In genomic region chr11:50457111-50457911, GRCm38 (mm10) we compare ENCODE assay signal across 8 mouse cellular contexts. TPM values are rescaled to one million over a fixed set of nuclear protein-coding genes. Genes with fewer than 3 reads are reported as not detected.
A peak's percentile ranks its signal among the peaks of the same experiment; 100 is the strongest.
DNase-seq lines count a peak whose midpoint lies in the region; ATAC-seq and TF ChIP-seq lines count a peak whose summit lies in the region.

No protein-coding gene starts in this region.

- ATAC-seq in forebrain, embryonic 12.5 days (ENCODE audit: low FRiP score) = peak; percentile 41; the same call in 1 of the 2 replicates
- ATAC-seq in hindbrain, embryonic 14.5 days (ENCODE audit: low FRiP score) = peak; percentile 64
- peak; percentile 85 for ATAC-seq in limb, embryonic 15.5 days (ENCODE audit: insufficient number of reproducible peaks, low FRiP score, low TSS enrichment, low read depth)
- ATAC-seq in megakaryocyte-erythroid progenitor cell, adult 5-6 weeks (replicated peaks; ENCODE audit: low FRiP score, low TSS enrichment, poor library complexity, severe bottlenecking) = no peak

- peak overlapping the region; percentile 62 for H3K4me3 ChIP-seq in E14TG2a.4 (replicated peaks; ENCODE audit: low read length)
- H3K4me3 ChIP-seq in forebrain, embryonic 12.5 days (replicated peaks) = no peak overlapping the region
- no peak overlapping the region for H3K4me3 ChIP-seq in hindbrain, embryonic 14.5 days (replicated peaks; ENCODE audit: low read length)
- H3K4me3 ChIP-seq in limb, embryonic 15.5 days = peak overlapping the region; percentile 23

- H3K9ac ChIP-seq in forebrain, embryonic 12.5 days = no peak overlapping the region
- no peak overlapping the region for H3K9ac ChIP-seq in hindbrain, embryonic 14.5 days
- no peak overlapping the region for H3K9ac ChIP-seq in limb, embryonic 15.5 days

- H3K4me1 ChIP-seq in E14TG2a.4 (replicated peaks; ENCODE audit: low read depth, low read length) = peaks cover 42% of the 10 kb centered on the region
- H3K4me1 ChIP-seq in forebrain, embryonic 12.5 days = peaks cover 15% of the 10 kb centered on the region
- peaks cover 12% of the 10 kb centered on the region for H3K4me1 ChIP-seq in hindbrain, embryonic 14.5 days (replicated peaks; ENCODE audit: control insufficient read depth, insufficient read depth, low read length)
- peaks cover 39% of the 10 kb centered on the region for H3K4me1 ChIP-seq in limb, embryonic 15.5 days

- no peak overlapping the region for H3K27ac ChIP-seq in forebrain, embryonic 12.5 days
- 0 out of 2 replicates have a peak overlapping the region, but pooled peaks have one; percentile 62 for H3K27ac ChIP-seq in hindbrain, embryonic 14.5 days
- peak overlapping the region; percentile 86 for H3K27ac ChIP-seq in limb, embryonic 15.5 days

- peaks cover 5% of the 10 kb centered on the region for H3K27me3 ChIP-seq in E14TG2a.4 (ENCODE audit: insufficient read depth, low read length)
- peaks cover 18% of the 10 kb centered on the region for H3K27me3 ChIP-seq in forebrain, embryonic 12.5 days
- no peaks in the 10 kb centered on the region for H3K27me3 ChIP-seq in hindbrain, embryonic 14.5 days (ENCODE audit: control insufficient read depth, insufficient read depth, low read length)
- H3K27me3 ChIP-seq in limb, embryonic 15.5 days = no peaks in the 10 kb centered on the region

- no peak for TF ChIP-seq CTCF in E14TG2a.4 (conservative IDR thresholded peaks at IDR 0.05; ENCODE audit: low read length)

- H3K4me2 ChIP-seq in forebrain, embryonic 12.5 days = peak overlapping the region; percentile 50
- peak overlapping the region; percentile 39 for H3K4me2 ChIP-seq in hindbrain, embryonic 14.5 days (replicated peaks)
- peak overlapping the region; percentile 46 for H3K4me2 ChIP-seq in limb, embryonic 15.5 days

- peak; percentile 66 for DNase-seq in R1 (ENCODE audit: low read depth, low spot score)
- DNase-seq in hindbrain, embryonic 14.5 days (ENCODE audit: low spot score) = peak; percentile 48
- DNase-seq in ovary, postnatal 36 days (ENCODE audit: low spot score) = peak; percentile 70
- no peak for DNase-seq in thymus, postnatal 25 days

- H3K36me3 ChIP-seq in E14TG2a.4 (ENCODE audit: insufficient read depth, low read length) = no peaks in the 10 kb centered on the region
- H3K36me3 ChIP-seq in forebrain, embryonic 12.5 days (replicated peaks) = no peaks in the 10 kb centered on the region
- no peaks in the 10 kb centered on the region for H3K36me3 ChIP-seq in hindbrain, embryonic 14.5 days (replicated peaks; ENCODE audit: control insufficient read depth, insufficient read depth)
- H3K36me3 ChIP-seq in limb, embryonic 15.5 days = no peaks in the 10 kb centered on the region

- no peaks in the 10 kb centered on the region; the same call in 1 of the 2 replicates for H3K9me3 ChIP-seq in E14TG2a.4 (ENCODE audit: low read length)
- H3K9me3 ChIP-seq in forebrain, embryonic 12.5 days = no peaks in the 10 kb centered on the region
- no peaks in the 10 kb centered on the region for H3K9me3 ChIP-seq in hindbrain, embryonic 14.5 days (ENCODE audit: control insufficient read depth, low read length)
- no peaks in the 10 kb centered on the region for H3K9me3 ChIP-seq in limb, embryonic 15.5 days

- WGBS in forebrain, embryonic 12.5 days = 2% methylated on average over 26 of the region's 26 CpGs
- 2% methylated on average over 26 of the region's 26 CpGs for WGBS in hindbrain, embryonic 14.5 days
- 3% methylated on average over 26 of the region's 26 CpGs for WGBS in limb, embryonic 15.5 days

RNA-seq across cellular contexts. Expression of gene Rufy1, which starts 26.4 kb away (rescaled TPM):
- polyA plus RNA-seq in forebrain, embryonic 12.5 days (2016; fragmentation: Nextera tagmentation; extraction: Ambion mirVana) = 30.7 and 31.5 TPM in 2 replicates
- polyA plus RNA-seq in hindbrain, embryonic 14.5 days (2014; fragmentation: Nextera tagmentation; extraction: Ambion mirVana) = 27.0 and 27.7 TPM in 2 replicates
- 23.5 and 24.3 TPM in 2 replicates for polyA plus RNA-seq in limb, embryonic 15.5 days (2015; fragmentation: Nextera tagmentation; extraction: Ambion mirVana)
- total RNA-seq in megakaryocyte-erythroid progenitor cell, adult 5-6 weeks (2014; fragmentation: Nextera tagmentation) = 6.4 and 19.1 TPM in 2 replicates
- total RNA-seq in megakaryocyte-erythroid progenitor cell, adult 5-6 weeks (2017) = 21.3 and 22.3 TPM in 2 replicates

Comparison
In these comparisons a context has a peak if more than half of its experiments do, and no peak if none do; other contexts are left out.
1. H3K4me3 ChIP-seq: peak in E14TG2a.4 (single experiment) and limb, embryonic 15.5 days (single experiment); none in forebrain, embryonic 12.5 days (single experiment) and hindbrain, embryonic 14.5 days (single experiment).
2. Peak in every context shown above with its lines, with median percentiles within 50 percentile points of each other: H3K4me2 ChIP-seq.